Mouse (Mus musculus) intestine, embryonic 16.5 days (tissue): Measurements from ENCODE around the gene Lhx1. TPM values are rescaled to one million over a fixed set of nuclear protein-coding genes. Genes with fewer than 3 reads are reported as not detected.

ENCODE experiments used
- ATAC-seq: fragments of 200-750 bp; cut with Nextera tagmentation; 2 replicates; pipeline ENCODE4 v1.8.0; 2017; ENCODE audit warnings: moderate TSS enrichment, moderate library complexity
- H3K27ac ChIP-seq: fragments of 300-500 bp; sonication (generic); 2 replicates; pipeline ENCODE4 v1.5.1; 2014; ENCODE audit warnings: mild to moderate bottlenecking, low read length
- H3K27me3 ChIP-seq: fragments of 300-500 bp; sonication (generic); replicated peaks from 2 replicates; pipeline ENCODE4 v1.6.1; 2014; ENCODE audit warnings: low read length, control low read depth, mixed read lengths; ENCODE audit not compliant: control insufficient read depth, insufficient read depth
- H3K36me3 ChIP-seq: fragments of 300-500 bp; sonication (generic); 2 replicates; pipeline ENCODE4 v1.6.1; 2014; ENCODE audit warnings: low read length, control low read depth; ENCODE audit not compliant: control insufficient read depth, insufficient read depth
- H3K4me1 ChIP-seq: fragments of 300-500 bp; sonication (generic); 2 replicates; pipeline ENCODE4 v1.6.1; 2014; ENCODE audit warnings: low read length, control low read depth, mixed read lengths; ENCODE audit not compliant: control insufficient read depth, insufficient read depth
- H3K4me2 ChIP-seq: fragments of 300-500 bp; sonication (generic); 2 replicates; pipeline ENCODE4 v1.6.1; 2014; ENCODE audit warnings: low read depth, low read length, control low read depth
- H3K4me3 ChIP-seq: fragments of 300-500 bp; sonication (generic); 2 replicates; pipeline ENCODE4 v1.5.1; 2014; ENCODE audit warnings: mild to moderate bottlenecking, low read length
- H3K9ac ChIP-seq: fragments of 300-500 bp; sonication (generic); 2 replicates; pipeline ENCODE4 v1.6.1; 2014; ENCODE audit warnings: low read depth, low read length
- H3K9me3 ChIP-seq: fragments of 300-500 bp; sonication (generic); 2 replicates; pipeline ENCODE4 v1.6.1; 2016; ENCODE audit warnings: low read length, control low read depth; ENCODE audit not compliant: control insufficient read depth
- WGBS: fragments of 180-500 bp; shearing (Covaris S2); extraction: QIAGEN DNeasy Blood & Tissue Kit; methylation state at CpG from one replicate; pipeline ENCODE4 v1.1.7; 2014; 5-methylcytosine and 5-hydroxymethylcytosine counted together
- polyA plus RNA-seq: library from polyadenylated mRNA; unstranded; fragments of >200 nt; fragmentation: Nextera tagmentation; extraction: Ambion mirVana; gene quantifications from 2 replicates; pipeline ENCODE4 v1.2.1, GENCODE M21; 2015

Gene Lhx1
- polyA plus RNA-seq, 1 experiment from 2014 or later, result 0.12 TPM

GRCm38 (mm10) chr11:84521071-84521390 lies 4.3 kb downstream of the Lhx1 start:
- peaks cover 84% of the 10 kb centered on the region for H3K27me3 ChIP-seq
- no peak overlapping the region for H3K4me2 ChIP-seq
- H3K4me3 ChIP-seq, result no peak overlapping the region
- 40% methylated on average over 3 of the region's 3 CpGs for WGBS
- H3K36me3 ChIP-seq, result no peaks in the 10 kb centered on the region
- no peak overlapping the region for H3K27ac ChIP-seq
- H3K9me3 ChIP-seq, result 0 out of 2 replicates have a peak, but pooled peaks cover 2% of the 10 kb centered on the region
- no peak overlapping the region for H3K9ac ChIP-seq
- peaks cover 14% of the 10 kb centered on the region for H3K4me1 ChIP-seq
- ATAC-seq, result no peak

DNA sequence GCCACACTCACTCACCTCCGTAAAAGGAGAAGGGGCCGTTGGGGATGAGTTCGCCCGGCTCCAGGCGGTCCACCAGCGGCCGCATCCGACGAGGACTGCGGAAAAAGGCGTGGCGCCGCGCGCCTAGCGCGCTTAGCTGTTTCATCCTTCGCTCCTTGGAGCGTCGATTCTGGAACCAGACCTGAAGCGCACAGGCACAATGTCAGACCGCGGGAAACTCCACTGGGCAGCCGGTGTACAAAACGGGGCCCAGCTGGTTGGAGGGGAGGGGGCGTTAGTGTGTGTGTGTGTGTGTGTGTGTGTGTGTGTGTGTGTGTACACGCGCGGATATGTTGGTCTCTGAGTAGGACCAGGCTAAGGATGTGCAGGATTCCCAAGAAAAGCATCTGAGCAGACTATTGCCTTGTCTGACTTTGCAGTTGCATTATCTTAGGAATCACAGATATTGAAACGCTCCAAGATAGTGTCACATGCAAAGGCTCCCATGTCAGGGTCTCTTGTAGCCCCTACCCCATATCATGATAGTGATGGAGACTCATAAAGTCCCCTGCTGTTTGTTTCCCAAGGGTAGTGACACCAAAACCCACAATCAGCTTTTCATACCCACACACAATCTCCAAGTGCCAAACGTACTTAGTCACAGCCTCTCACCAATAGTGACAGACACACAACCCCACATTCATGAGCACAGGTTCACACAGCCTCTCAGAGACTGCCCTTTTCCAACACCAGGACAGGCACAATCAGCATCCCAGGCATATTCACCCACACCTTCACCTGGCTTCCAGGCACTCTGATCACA lies 4.9 kb downstream of the Lhx1 start:
- Histone ChIP-seq H3K9ac (no peak overlapping the region), H3K4me2 (peak overlapping the region; percentile 12; the same call in 1 of the 2 replicates), H3K36me3 (no peaks in the 10 kb centered on the region), H3K4me1 (peaks cover 11% of the 10 kb centered on the region), H3K27ac (no peak overlapping the region), H3K27me3 (peaks cover 84% of the 10 kb centered on the region), H3K9me3 (0 out of 2 replicates have a peak, but pooled peaks cover 2% of the 10 kb centered on the region), H3K4me3 (no peak overlapping the region)
- ATAC-seq, result no peak
- WGBS, result 12% methylated on average over 31 of the region's 31 CpGs

GRCm38 (mm10) chr11:84519576-84520268 lies 5.6 kb downstream of the Lhx1 start:
- Histone ChIP-seq H3K9me3 (0 out of 2 replicates have a peak, but pooled peaks cover 2% of the 10 kb centered on the region), H3K4me1 (peaks cover 11% of the 10 kb centered on the region), H3K4me3 (no peak overlapping the region), H3K27ac (no peak overlapping the region), H3K9ac (no peak overlapping the region), H3K27me3 (peaks cover 83% of the 10 kb centered on the region), H3K36me3 (no peaks in the 10 kb centered on the region), H3K4me2 (peak overlapping the region; percentile 12; the same call in 1 of the 2 replicates)
- no peak for ATAC-seq
- WGBS, result 28% methylated on average over 34 of the region's 34 CpGs

- no peak overlapping the region for H3K4me2 ChIP-seq
Observed at GRCm38 (mm10) chr11:84519036-84519435, 6.3 kb downstream of the Lhx1 start.

GRCm38 (mm10) chr11:84518261-84518660 lies 7.1 kb downstream of the Lhx1 start:
- ATAC-seq, result no peak
- Histone ChIP-seq H3K4me2 (no peak overlapping the region), H3K27me3 (peaks cover 72% of the 10 kb centered on the region), H3K9me3 (0 out of 2 replicates have a peak, but pooled peaks cover 2% of the 10 kb centered on the region), H3K27ac (no peak overlapping the region), H3K4me3 (no peak overlapping the region), H3K36me3 (no peaks in the 10 kb centered on the region), H3K4me1 (peaks cover 9% of the 10 kb centered on the region), H3K9ac (no peak overlapping the region)
- WGBS, result 56% methylated on average over 5 of the region's 5 CpGs

More at GRCm38 (mm10) chr11:84519036-84519435, 6.3 kb downstream of the Lhx1 start:
- Histone ChIP-seq H3K4me1 (peaks cover 9% of the 10 kb centered on the region), H3K27me3 (peaks cover 80% of the 10 kb centered on the region), H3K36me3 (no peaks in the 10 kb centered on the region), H3K9me3 (0 out of 2 replicates have a peak, but pooled peaks cover 2% of the 10 kb centered on the region), H3K27ac (no peak overlapping the region), H3K4me3 (no peak overlapping the region), H3K9ac (no peak overlapping the region)
- 41% methylated on average over 12 of the region's 12 CpGs for WGBS
- no peak for ATAC-seq

DNA sequence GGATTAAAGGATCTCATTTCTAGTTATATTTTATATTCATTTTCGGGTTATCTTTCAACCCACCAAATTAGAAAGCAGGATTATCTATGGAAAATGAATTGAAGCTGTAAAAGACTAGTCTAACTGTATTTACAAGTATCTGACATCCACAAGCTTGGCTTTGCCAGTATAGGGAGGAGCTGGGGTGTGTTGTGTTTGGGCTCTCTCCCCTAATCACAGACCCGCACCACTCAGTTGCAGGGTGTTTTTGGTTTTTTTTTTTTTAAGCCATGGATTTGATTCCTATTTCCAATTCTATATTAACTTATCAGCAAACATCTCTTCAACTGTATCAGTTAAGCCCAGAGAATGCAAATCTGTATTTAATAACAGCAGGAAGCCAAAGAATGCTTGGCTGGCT lies 7.9 kb downstream of the Lhx1 start:
- H3K36me3 ChIP-seq, result no peaks in the 10 kb centered on the region
- ATAC-seq, result no peak
- no peak overlapping the region for H3K27ac ChIP-seq
- 0 out of 2 replicates have a peak, but pooled peaks cover 2% of the 10 kb centered on the region for H3K9me3 ChIP-seq
- WGBS, result 44% methylated on average over 2 of the region's 2 CpGs
- no peak overlapping the region for H3K9ac ChIP-seq
- H3K4me1 ChIP-seq, result peaks cover 9% of the 10 kb centered on the region
- no peak overlapping the region for H3K4me2 ChIP-seq
- peaks cover 64% of the 10 kb centered on the region for H3K27me3 ChIP-seq
- no peak overlapping the region for H3K4me3 ChIP-seq

GRCm38 (mm10) chr11:84516501-84517240 lies 8.7 kb downstream of the Lhx1 start:
- Histone ChIP-seq H3K4me2 (no peak overlapping the region), H3K4me3 (no peak overlapping the region), H3K27ac (no peak overlapping the region), H3K27me3 (peaks cover 56% of the 10 kb centered on the region), H3K9me3 (0 out of 2 replicates have a peak, but pooled peaks cover 2% of the 10 kb centered on the region), H3K36me3 (no peaks in the 10 kb centered on the region), H3K9ac (no peak overlapping the region), H3K4me1 (peaks cover 14% of the 10 kb centered on the region)
- WGBS, result 10% methylated on average over 14 of the region's 14 CpGs
- ATAC-seq, result no peak

GRCm38 (mm10) chr11:84513171-84514116 lies 11.9 kb downstream of the Lhx1 start, which contains the start of gene Aatf:
Gene Aatf (minus strand): TSS chr11:84513522.
- H3K9ac ChIP-seq, result peak within 1 kb of the TSS; percentile 86
- peak within 1 kb of the TSS; percentile 89 for H3K4me2 ChIP-seq
- under 1% methylated on average over 80 of the region's 80 CpGs for WGBS
- H3K36me3 ChIP-seq, result peaks cover 2% of the 10 kb centered on the region; the same call in 1 of the 2 replicates
- no peaks in the 10 kb centered on the region for H3K9me3 ChIP-seq
- H3K27ac ChIP-seq, result peak within 1 kb of the TSS; percentile 70; the same call in 1 of the 2 replicates
- peaks cover 24% of the 10 kb centered on the region for H3K27me3 ChIP-seq
- peak within 1 kb of the TSS; percentile 73 for H3K4me3 ChIP-seq
- peak; percentile 100 for ATAC-seq
- peaks cover 12% of the 10 kb centered on the region for H3K4me1 ChIP-seq
